Mouse (Mus musculus): Measurements from ENCODE around the gene Slc30a10. TPM values are rescaled to one million over a fixed set of nuclear protein-coding genes. Genes with fewer than 3 reads are reported as not detected.

Gene Slc30a10
- polyA plus RNA-seq, 1 experiment from 2014 or later: 0.08 TPM

DNA sequence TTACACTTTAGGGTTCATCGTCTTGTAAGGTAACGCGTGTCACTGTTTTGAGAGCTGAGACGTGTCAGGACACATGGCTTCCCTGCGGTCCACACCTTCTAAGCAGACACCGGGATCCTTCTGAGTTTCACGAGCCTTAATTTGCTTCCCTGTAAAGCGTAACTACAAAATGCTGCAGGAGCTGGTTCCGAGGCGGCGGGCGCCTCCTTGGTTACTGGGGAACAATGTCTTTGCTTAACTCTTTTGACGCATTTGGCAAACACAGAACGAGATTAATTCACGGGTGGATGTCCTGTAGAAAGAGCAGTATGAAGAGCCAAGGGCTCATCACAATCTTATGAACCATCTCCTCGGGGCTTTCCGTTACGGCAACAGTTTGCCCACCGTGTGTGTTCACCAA, 29.6 kb downstream of the Slc30a10 start:
- H3K27ac ChIP-seq: no peak overlapping the region
- no peak overlapping the region for H3K4me2 ChIP-seq (ENCODE audit: low read length)
- no peak overlapping the region for H3K4me3 ChIP-seq (replicated peaks; ENCODE audit: low read depth, low read length)
- no peaks in the 10 kb centered on the region for H3K27me3 ChIP-seq (ENCODE audit: insufficient read depth, low read length)
- 71% methylated on average over 19 of the region's 19 CpGs for WGBS
- no peak for ATAC-seq (replicated peaks; ENCODE audit: low FRiP score, low read depth)
- no peaks in the 10 kb centered on the region for H3K4me1 ChIP-seq (replicated peaks; ENCODE audit: insufficient read depth, low read length)
- H3K9ac ChIP-seq (ENCODE audit: low read depth, low read length): no peak overlapping the region
- no peak for TF ChIP-seq CTCF (IDR thresholded peaks at IDR 0.05; ENCODE audit: low read depth)
- no peaks in the 10 kb centered on the region for H3K36me3 ChIP-seq (ENCODE audit: insufficient read depth, low read length)
- no peaks in the 10 kb centered on the region for H3K9me3 ChIP-seq (replicated peaks; ENCODE audit: low read length)
- no peak for DNase-seq (ENCODE audit: low spot score)

DNA sequence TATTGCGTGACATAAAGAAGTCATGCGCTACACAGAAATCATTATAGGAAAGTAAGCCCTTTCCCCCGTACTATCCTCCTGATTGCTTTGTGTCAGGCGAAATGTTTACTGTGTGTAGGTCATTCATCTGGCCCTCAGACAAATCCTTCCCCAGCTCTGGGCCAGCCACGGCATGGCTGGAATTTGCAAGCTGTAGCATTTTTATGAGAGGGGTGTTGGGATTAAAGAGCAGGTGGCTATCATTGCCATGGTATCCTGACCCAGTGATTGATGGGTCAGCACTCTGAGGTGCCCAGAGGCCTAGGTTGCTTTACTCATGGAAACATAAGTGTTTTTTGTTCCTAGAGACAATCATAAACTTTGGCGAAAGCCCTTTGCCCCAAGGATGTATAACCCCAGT, 35.2 kb downstream of the Slc30a10 start:
- H3K9ac ChIP-seq (ENCODE audit: low read depth, low read length): no peak overlapping the region
- no peak for TF ChIP-seq CTCF (IDR thresholded peaks at IDR 0.05; ENCODE audit: low read depth)
- H3K27me3 ChIP-seq (ENCODE audit: insufficient read depth, low read length): no peaks in the 10 kb centered on the region
- H3K4me3 ChIP-seq (replicated peaks; ENCODE audit: low read depth, low read length): no peak overlapping the region
- WGBS: 63% methylated on average over 6 of the region's 6 CpGs
- ATAC-seq (replicated peaks; ENCODE audit: low FRiP score, low read depth) (peak; percentile 57; the same call in 1 of the 2 replicates), DNase-seq (ENCODE audit: low spot score) (no peak)
- no peaks in the 10 kb centered on the region for H3K4me1 ChIP-seq (replicated peaks; ENCODE audit: insufficient read depth, low read length)
- no peaks in the 10 kb centered on the region for H3K9me3 ChIP-seq (replicated peaks; ENCODE audit: low read length)
- H3K4me2 ChIP-seq (ENCODE audit: low read length): no peak overlapping the region
- no peak overlapping the region for H3K27ac ChIP-seq
- H3K36me3 ChIP-seq (ENCODE audit: insufficient read depth, low read length): no peaks in the 10 kb centered on the region

DNA sequence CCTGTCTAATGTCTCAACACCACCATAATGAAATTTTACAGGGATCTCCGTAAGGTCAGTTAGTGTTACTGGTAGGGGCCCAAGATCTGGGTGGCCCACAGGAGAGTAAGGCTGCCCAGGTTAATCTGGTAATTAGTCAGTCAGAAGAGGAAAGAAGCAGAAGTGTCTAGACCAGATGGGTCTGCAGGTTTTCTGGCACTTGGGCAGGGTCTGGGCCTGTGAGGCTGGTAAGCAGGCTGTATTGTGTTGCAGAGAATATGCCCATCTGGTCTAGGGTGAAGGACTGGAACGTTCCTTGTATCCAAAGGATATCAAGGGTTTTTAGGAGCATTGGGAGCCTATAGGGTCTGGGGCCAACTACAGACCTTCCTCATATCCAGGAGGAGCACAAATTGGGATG, 36.0 kb downstream of the Slc30a10 start:
- no peak overlapping the region for H3K4me2 ChIP-seq (ENCODE audit: low read length)
- H3K27me3 ChIP-seq (ENCODE audit: insufficient read depth, low read length): no peaks in the 10 kb centered on the region
- no peaks in the 10 kb centered on the region for H3K36me3 ChIP-seq (ENCODE audit: insufficient read depth, low read length)
- H3K9ac ChIP-seq (ENCODE audit: low read depth, low read length): no peak overlapping the region
- no peaks in the 10 kb centered on the region for H3K9me3 ChIP-seq (replicated peaks; ENCODE audit: low read length)
- ATAC-seq (replicated peaks; ENCODE audit: low FRiP score, low read depth): no peak
- WGBS: 89% methylated on average over 2 of the region's 2 CpGs
- no peak overlapping the region for H3K27ac ChIP-seq
- no peak for DNase-seq (ENCODE audit: low spot score)
- H3K4me3 ChIP-seq (replicated peaks; ENCODE audit: low read depth, low read length): no peak overlapping the region
- H3K4me1 ChIP-seq (replicated peaks; ENCODE audit: insufficient read depth, low read length): no peaks in the 10 kb centered on the region
- no peak for TF ChIP-seq CTCF (IDR thresholded peaks at IDR 0.05; ENCODE audit: low read depth)

DNA sequence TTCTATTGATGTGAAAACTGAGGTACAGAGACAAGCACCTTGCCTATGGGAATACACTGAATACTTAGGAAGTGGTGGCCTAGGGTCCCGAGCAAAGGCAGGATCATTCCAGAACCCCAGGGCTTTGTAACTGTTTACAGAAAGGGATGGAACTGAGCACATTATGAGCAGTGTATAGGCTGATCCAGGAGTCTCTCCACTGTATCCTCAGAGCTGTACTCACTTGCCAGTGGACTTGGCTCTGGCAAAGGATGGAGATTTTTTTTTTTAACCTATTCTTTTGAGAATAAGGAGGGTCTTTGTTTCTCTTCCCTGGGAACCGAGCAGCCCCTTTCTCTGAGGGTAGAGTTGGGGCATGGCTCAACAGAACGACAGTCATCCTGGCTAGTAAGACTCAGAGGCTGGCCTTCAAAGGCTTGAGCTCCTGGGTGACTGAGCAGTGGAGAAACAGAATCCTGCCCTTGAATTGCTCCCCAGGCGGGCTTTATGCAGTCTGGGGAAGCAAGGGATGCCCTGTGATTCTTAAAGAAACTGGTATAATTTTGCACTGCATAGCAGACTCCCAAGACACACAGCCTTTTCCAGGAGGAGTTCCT, 38.9 kb downstream of the Slc30a10 start:
- TF ChIP-seq CTCF (IDR thresholded peaks at IDR 0.05; ENCODE audit: low read depth): no peak
- no peaks in the 10 kb centered on the region for H3K4me1 ChIP-seq (replicated peaks; ENCODE audit: insufficient read depth, low read length)
- no peak overlapping the region for H3K9ac ChIP-seq (ENCODE audit: low read depth, low read length)
- no peaks in the 10 kb centered on the region for H3K9me3 ChIP-seq (replicated peaks; ENCODE audit: low read length)
- no peak overlapping the region for H3K27ac ChIP-seq
- no peaks in the 10 kb centered on the region for H3K27me3 ChIP-seq (ENCODE audit: insufficient read depth, low read length)
- ATAC-seq (replicated peaks; ENCODE audit: low FRiP score, low read depth) (no peak), DNase-seq (ENCODE audit: low spot score) (no peak)
- 53% methylated on average over 4 of the region's 4 CpGs for WGBS
- H3K4me2 ChIP-seq (ENCODE audit: low read length): no peak overlapping the region
- H3K4me3 ChIP-seq (replicated peaks; ENCODE audit: low read depth, low read length): no peak overlapping the region
- H3K36me3 ChIP-seq (ENCODE audit: insufficient read depth, low read length): no peaks in the 10 kb centered on the region

DNA sequence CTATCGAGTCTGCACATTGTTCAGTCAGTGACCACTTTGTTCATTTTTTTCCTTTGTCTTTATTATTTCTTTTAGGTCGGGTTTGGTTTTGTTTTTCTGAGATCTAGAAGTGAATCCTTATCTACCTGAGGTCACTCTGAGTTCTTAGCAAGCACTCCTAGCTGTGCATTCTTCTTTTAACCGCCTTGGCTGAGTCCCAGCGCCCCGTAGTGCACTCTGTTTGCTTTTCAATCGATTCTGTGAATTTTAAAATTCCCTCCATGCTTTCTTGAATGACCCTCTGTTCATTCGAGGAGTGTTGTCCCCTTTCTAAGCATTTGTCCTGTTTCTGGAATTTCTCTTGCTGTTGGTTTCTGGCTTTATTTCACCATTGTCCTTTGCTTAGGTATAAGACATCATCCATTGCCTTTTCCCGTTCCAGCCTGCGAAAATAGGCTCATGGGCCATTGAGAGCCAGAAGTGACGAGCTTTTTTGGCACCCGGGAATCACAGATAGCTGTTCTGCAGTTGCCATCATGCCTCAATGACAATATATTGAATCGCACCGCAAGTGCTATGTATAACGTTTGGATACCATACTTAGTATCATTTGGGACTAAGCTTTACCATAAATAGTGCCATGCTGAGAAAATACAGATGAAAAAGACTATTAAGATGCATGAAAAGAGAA, 42.3 kb downstream of the Slc30a10 start:
- no peak for TF ChIP-seq CTCF (IDR thresholded peaks at IDR 0.05; ENCODE audit: low read depth)
- ATAC-seq (replicated peaks; ENCODE audit: low FRiP score, low read depth): no peak
- Histone ChIP-seq H3K9me3 (replicated peaks; ENCODE audit: low read length) (no peaks in the 10 kb centered on the region), H3K4me1 (replicated peaks; ENCODE audit: insufficient read depth, low read length) (no peaks in the 10 kb centered on the region), H3K27me3 (ENCODE audit: insufficient read depth, low read length) (no peaks in the 10 kb centered on the region), H3K4me2 (ENCODE audit: low read length) (no peak overlapping the region), H3K36me3 (ENCODE audit: insufficient read depth, low read length) (no peaks in the 10 kb centered on the region), H3K27ac (no peak overlapping the region), H3K4me3 (replicated peaks; ENCODE audit: low read depth, low read length) (no peak overlapping the region), H3K9ac (ENCODE audit: low read depth, low read length) (no peak overlapping the region)
- no peak for DNase-seq (ENCODE audit: low spot score)
- WGBS: 78% methylated on average over 14 of the region's 14 CpGs

DNA sequence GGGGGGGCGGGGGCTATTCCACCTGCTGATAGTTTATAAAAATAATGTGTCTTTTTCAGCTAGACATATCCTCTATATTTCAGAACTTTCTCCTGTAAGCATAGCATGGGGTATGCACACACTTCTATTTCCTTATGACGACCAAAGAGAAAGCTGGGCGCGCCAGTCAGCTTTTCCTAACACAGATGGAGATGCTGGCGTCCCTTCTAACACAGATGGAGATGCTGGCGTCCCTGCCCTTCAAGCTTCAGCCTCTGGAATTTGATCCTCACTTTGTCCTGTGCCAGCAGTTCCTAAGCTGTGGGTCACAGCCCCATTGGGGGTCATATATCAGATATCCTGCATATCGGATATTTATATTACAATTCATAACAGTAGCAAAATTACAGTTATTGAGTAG, 46.0 kb downstream of the Slc30a10 start:
- Histone ChIP-seq H3K9ac (ENCODE audit: low read depth, low read length) (no peak overlapping the region), H3K4me3 (replicated peaks; ENCODE audit: low read depth, low read length) (no peak overlapping the region), H3K27ac (no peak overlapping the region), H3K4me2 (ENCODE audit: low read length) (no peak overlapping the region), H3K9me3 (replicated peaks; ENCODE audit: low read length) (no peaks in the 10 kb centered on the region), H3K4me1 (replicated peaks; ENCODE audit: insufficient read depth, low read length) (no peaks in the 10 kb centered on the region), H3K27me3 (ENCODE audit: insufficient read depth, low read length) (no peaks in the 10 kb centered on the region), H3K36me3 (ENCODE audit: insufficient read depth, low read length) (no peaks in the 10 kb centered on the region)
- no peak for TF ChIP-seq CTCF (IDR thresholded peaks at IDR 0.05; ENCODE audit: low read depth)
- no peak for DNase-seq (ENCODE audit: low spot score)
- ATAC-seq (replicated peaks; ENCODE audit: low FRiP score, low read depth): no peak
- WGBS: 64% methylated on average over 7 of the region's 7 CpGs
